Mouse (Mus musculus): Measurements from ENCODE around the gene Cyp4f18.
"Not testable (repeated sequence)": the region's sequence is repeated elsewhere in the genome, so short reads cannot be mapped to it uniquely, and the experiment has no call there.

Gene Cyp4f18

DNA sequence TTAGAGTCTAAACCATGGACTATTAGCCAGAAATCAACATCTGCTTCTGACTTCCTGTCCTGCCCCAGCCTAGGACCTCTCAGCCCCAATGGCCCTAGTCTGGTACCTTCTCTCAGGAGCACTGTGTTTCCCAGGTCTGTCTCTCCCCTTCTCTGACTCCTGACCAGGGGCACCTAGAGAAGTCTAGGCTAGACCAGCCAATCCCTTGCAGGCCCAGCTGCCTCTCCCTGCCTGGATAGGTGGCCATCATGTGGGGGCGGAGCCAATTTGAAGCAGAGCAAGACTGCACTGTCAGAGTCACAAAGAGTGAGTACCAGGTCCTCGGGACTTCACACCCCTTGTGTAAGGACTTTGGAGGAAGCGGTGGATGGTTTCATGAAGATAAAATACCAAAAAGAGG is at the start of gene Cyp4f18:
Gene Cyp4f18 (minus strand): TSS at position 154 of the 400 bp plus-strand sequence.
- DNase-seq (ENCODE audit: extremely low spot score, low spot score) = no peak

DNA sequence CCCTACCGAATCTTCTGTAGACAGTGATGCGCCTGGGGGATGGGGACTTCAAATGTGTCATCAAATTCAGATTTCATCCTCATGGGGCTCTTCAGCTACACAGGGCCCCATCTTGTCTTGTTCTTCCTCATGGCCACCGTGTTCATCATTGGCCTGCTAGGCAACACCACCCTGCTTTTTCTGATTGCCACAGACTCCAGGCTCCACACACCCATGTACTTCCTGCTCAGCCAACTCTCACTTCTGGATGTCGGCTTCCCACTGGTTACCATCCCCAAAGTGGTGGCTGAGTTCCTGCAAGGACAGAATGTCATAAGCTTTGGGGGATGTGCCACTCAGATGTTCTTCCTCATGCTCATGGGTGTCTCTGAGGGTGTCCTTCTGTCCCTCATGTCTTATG is 48.2 kb upstream of the Cyp4f18 start:
- DNase-seq (ENCODE audit: extremely low spot score, low spot score) = not testable (repeated sequence)

DNA sequence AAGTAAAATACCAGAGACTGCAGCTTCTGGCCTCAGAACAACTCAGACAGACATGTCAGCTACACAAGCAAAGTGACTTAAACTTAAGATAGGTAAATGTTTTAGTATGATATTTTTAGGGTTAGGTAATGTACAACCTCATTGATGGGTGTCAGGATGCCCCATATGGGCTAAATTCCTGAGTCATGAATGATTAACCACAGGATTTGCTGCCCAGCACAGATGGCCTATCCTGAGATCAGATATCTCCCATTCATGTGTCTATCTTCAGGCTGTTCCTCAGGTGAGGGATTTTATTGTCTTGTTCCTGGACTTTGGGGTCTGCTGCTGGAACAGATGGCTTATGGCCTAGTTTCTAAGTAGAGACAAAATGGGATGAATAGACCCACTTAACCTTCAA is 45.2 kb upstream of the Cyp4f18 start:
- not testable (repeated sequence) for DNase-seq (ENCODE audit: extremely low spot score, low spot score)

DNA sequence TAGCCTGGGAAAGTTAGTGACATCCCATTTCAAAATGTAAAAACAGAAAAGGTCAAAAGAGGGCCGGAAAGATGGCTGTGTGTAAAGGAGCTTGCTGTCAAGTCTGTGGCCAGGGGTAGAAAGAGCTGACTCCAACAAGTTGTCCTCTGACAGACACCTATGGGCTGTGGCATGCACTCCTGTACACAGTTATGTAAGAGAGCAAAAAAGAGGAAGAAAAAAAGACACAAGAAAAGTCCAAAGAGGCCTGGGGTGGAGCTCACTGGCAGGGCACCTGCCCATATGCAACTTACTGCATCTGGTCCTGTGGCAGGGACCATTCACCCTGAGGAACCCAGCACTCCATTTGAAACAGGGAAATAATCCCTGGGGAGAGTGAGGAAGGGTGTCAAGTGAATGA is 33.1 kb upstream of the Cyp4f18 start:
- DNase-seq (ENCODE audit: extremely low spot score, low spot score) = no peak

DNA sequence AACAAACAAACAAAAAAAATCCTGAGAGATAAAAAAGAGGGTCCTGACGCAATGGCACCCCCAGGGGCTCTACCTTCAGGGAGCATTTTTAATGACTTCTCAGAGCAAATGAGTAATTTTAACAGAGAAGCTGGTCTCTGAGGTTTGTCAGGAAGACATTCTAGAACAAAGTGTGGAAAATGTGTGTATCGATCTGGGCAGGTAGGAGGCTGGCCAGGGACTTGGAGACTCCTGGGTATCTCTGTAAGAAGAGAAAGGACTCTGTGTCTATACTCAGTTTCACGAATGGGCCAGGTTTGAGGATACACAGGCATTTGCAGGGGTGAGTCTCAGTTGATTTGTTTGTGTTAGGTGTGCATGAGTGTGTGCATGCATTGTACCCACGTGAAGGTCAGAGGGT is 31.5 kb upstream of the Cyp4f18 start, which contains the start of gene Olfr372:
Gene Olfr372 (plus strand): TSS at position 301 of the 400 bp plus-strand sequence.
- DNase-seq (ENCODE audit: extremely low spot score, low spot score) = not testable (repeated sequence)

DNA sequence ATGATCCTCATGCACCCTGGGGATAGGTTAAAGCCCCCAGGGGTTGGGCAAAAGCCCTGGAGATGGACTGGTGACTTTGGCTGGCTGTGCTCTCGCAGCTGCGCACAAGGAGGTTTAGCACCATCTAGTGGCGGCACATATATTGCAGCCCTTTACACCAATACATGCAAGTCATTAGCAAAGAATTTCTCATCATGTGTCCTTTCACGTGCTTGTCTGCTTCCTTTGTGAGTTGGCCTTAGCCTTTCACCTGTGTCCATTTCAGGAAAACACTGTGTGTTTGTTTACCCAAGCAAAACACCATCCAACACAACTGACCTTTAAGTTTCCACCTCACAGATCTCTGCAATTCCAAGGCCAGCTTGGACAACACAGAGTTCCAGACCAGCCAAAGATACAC is 23.5 kb upstream of the Cyp4f18 start:
- not testable (repeated sequence) for DNase-seq (ENCODE audit: extremely low spot score, low spot score)

GRCm38 (mm10) chr8:72024886-72025285 is 15.5 kb upstream of the Cyp4f18 start:
- DNase-seq (ENCODE audit: extremely low spot score, low spot score) = not testable (repeated sequence)

DNA sequence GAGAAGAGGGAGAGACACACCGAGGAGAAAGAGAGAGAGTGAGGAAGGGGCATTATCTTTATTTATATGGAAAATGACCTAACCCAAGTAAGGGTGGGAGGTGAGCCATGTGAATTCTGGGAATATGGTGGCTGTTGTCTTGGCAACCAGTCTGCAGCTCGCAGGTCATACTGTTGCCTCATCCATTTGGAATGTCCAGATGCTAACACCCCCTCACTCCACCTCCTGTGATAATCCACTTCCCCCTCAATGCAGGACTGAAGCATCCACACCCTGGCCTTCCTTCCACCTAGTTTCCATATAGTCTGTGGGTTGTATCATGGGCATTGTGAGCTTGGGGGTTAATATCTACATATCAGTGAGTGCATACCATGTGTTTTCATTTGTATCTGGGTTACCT is 10.4 kb upstream of the Cyp4f18 start:
- no peak for DNase-seq (ENCODE audit: extremely low spot score, low spot score)

DNA sequence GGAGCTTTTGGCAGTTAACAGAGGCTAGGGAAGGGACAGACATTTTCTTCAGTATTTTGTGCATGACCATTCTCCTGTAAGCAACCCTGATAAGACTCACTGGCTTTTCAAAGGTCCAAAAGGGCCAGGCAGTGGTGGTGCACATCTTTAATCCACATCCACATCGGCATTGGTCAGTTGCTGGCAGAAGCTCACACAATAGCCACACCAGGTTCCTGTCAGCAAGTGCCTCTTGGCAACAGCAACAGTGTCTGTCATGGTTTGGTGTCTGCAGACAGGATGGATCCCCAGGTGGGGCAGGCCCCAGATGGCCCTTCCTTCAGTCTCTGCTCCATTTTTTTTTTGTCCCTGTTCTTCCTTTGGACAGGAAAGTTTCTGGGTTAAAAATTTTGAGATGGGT is 9.6 kb upstream of the Cyp4f18 start:
- not testable (repeated sequence) for DNase-seq (ENCODE audit: extremely low spot score, low spot score)

- DNase-seq (ENCODE audit: extremely low spot score, low spot score) = no peak
These were observed 8.7 kb upstream of the Cyp4f18 start for GRCm38 (mm10) chr8:72018141-72018540.

DNA sequence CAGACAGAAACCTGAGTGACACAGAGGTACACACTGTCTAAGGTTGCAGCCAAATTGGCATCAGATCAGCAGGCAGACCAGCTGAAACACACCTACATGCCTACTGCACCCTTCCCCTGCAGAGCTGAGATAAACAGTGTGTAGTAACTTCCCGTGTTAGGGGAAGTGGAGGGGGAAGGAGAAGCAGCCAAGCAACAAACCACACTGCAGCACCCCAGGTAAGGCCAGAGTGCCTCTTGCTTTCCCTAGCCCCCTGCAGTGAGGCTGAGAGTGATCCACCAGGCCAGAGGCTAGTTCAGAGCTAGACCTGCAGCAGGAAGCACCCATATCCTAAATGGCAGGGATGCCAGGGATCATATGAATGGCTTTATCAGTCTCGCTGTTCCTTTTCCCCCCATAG is 7.9 kb upstream of the Cyp4f18 start:
- not testable (repeated sequence) for DNase-seq (ENCODE audit: extremely low spot score, low spot score)

DNA sequence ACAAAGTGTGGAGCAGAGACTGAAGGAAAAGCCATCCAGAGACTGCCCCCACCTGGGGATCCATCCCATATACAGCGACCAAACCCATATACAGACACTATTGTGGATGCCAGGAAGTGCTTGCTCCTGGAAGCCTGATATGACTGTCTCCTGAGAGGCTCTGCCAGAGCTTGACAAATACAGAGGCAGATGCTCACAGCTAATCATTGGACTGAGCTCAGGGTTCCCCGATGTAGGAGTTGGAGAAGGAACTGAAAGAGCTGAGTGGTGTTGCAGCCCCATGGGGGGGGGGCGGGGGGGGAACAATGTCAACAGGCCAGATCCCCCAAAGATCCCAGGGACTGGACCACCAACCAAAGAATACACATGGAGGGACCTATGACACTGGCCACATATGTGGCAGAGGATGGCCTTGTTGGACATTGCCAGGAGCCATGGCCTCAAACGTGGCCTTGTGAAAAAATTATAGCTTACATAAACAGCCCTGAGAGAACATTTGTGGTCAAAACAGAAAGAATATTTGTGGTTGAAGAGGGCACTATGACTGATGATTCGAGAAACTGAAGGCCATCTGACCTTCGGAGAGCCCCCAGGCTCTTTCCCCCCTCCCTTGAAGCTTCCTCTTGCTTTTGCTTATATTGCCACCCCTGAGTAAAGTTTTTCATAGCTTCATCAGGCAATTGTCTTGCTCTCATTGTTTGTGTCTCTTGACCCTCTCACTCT is 4.2 kb upstream of the Cyp4f18 start:
- DNase-seq (ENCODE audit: extremely low spot score, low spot score) = not testable (repeated sequence)

GRCm38 (mm10) chr8:72008134-72008641 is 1.2 kb downstream of the Cyp4f18 start:
- DNase-seq (ENCODE audit: extremely low spot score, low spot score) = no peak

DNA sequence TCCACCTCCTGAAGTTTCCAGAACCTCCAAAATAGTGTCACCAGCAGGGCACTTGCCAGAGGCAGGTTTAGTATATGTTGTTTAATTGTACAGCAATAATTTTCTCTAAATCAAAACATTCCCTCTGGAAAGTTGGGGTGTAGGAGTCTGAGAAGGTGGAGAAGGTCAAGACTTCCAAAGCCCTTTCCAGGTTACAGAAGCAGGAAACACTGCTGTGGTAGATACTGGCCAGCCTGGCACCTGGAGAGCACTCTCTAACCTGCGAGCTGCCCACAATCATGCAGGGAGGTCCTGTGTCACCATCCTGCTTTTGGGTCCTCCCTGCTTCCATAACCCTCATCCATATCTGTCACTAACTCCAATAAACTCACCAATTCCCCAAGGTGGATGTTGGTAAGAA is 2.7 kb downstream of the Cyp4f18 start:
- no peak for DNase-seq (ENCODE audit: extremely low spot score, low spot score)

DNA sequence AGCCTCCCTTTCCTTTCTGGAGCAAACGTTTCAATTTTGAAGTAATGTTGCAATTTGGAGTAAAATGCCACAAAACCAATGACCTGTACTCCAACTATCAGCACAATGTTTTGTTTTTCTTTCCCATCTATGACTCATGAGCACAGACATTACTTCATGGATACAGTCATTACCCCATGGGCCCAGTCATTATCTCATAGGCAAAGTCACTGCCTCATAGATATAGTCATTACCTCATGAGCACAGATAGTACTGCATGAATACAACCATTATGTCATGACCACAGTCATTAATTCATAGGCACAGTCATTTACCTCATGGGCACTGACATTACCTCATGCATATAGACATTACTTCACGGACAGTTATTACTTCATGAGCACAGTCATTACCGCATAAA is 3.5 kb downstream of the Cyp4f18 start:
- DNase-seq (ENCODE audit: extremely low spot score, low spot score) = no peak

DNA sequence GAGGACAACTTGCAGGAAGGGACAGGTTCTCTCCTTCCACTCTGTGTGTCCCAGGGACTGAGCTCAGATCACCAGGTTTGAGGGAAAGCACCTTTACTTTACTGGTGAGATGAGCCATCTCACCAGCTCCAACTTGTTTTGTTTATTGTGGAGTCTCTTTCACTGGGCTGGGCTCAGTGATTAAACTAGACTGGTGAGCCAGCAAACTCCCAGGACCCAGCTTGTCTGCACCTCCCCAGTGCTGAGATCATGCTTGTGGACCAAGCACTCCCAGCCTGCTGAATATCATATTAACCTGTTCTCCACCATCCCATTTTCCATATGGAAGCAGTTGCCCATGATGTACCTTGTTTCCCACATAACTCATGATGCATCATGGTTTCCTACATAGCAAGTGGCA is 6.5 kb downstream of the Cyp4f18 start:
- no peak for DNase-seq (ENCODE audit: extremely low spot score, low spot score)

DNA sequence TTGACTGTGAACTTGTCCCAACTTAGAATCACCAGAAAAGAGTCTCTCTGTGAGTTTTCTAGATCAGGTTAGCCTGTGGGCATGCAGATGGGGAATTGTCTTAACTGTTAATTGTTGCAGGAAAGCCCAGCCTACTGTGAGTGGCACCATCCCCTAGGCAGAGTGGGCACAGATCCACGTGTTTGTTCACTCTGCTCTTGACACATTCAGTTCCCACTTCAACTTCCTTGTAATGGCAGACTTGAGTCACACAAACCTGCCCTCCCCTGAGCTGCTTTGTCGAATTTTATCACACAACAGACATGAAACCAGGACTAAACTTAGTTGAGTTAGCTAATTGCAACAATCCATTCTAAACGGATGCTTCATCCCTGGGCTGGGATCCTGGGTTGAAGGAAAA is 9.2 kb downstream of the Cyp4f18 start:
- no peak for DNase-seq (ENCODE audit: extremely low spot score, low spot score)

DNA sequence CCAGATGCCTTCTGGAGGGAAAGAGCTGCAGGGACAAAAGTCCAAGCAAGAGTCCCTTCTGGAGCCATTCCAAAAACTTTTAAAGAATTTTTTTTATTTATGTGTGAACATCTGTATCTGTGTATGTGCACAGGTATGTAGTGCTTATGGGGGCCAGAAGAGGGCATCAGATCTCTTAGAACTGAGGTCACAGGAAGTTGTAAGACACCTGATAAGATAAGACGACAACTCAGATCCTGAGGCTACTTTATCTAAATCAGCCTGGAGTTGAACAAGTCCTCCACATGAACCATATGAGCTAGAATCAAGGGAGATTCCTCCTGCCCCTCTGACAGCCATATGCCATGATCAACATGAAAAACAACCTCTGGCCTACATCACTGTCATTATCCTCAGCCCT is 10.0 kb downstream of the Cyp4f18 start:
- DNase-seq (ENCODE audit: extremely low spot score, low spot score) = no peak

DNA sequence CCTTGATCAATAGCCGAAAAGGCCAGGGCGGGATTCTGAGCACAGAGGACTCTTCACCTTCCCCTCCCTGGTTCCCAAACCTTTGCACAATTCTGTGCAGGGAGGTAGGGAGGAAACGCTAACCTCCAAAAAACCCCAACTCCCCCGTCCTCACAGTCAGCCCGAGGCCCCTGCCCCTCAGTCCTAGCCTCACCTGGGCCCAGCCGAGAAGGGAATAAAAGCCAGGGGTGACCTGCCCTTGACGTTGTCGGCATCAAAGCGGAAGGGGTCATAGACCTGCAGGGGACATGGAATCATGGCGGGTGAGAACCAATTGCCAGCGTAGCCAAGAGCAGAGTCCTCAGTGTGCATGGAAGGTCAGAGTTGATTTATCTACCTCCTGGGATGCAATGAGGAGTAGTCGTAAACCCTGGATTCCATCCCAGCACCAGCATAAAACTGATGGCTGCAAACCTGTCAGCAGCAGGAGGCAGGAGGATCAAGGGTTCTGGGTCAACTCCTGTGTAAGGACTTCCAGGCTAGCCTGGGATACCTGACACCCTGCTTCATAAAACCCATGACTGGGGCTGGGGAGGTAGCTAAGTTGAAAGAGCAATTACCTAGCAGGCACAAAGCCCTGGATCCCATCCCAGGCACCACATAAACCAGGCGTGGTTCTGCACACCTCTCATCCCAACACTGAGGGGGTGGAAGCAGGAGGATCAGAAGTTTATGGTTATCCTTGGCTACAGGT is 20.4 kb downstream of the Cyp4f18 start:
- no peak for DNase-seq (ENCODE audit: extremely low spot score, low spot score)

DNA sequence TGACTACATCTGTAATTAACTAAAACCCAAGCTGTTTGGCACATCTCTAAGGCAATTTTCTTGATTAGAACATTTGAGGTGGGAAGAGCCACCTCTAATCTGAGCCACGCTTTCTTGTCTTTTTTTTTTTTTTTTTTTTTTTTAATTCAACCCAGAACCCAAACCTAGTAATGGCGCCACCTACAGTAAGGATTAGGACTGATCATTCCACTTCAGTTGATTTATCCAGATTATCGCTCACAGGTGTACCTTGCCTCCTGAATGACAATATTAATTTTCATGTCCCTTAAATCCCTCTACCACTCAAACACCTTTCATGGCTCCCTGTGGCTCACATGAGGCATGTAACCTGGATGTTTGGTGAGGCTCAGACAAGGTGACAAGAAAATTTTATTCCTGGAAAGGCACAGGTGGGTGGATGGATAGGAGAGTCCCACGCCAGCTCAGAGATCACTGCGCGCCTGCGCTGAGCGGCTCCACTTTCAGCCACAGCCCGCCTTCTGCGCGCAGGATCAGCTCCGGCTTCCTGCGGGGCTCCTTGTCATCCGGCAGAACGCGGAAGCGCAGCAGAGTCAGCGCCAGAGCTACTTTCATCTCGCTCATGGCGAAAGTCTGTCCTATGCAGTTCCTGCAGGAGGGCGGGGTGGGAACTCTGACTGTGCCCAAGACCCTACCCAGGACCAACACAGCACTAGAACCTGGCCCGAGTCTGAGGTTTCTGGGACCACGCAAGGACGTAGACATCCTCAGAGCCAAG is 21.1 kb downstream of the Cyp4f18 start:
- peak; percentile 57 for DNase-seq (ENCODE audit: extremely low spot score, low spot score)

GRCm38 (mm10) chr8:71984601-71985000 is 24.8 kb downstream of the Cyp4f18 start:
- no peak for DNase-seq (ENCODE audit: extremely low spot score, low spot score)

- no peak for DNase-seq (ENCODE audit: extremely low spot score, low spot score)
These were observed 28.0 kb downstream of the Cyp4f18 start for GRCm38 (mm10) chr8:71981456-71981855.

Measured in neural tube, embryonic 10.5 days (tissue).